Mouse (Mus musculus) hindbrain, embryonic 11.5 days (tissue): ENCODE measurements at regions not wholly inside any gene's neighbourhood (a gene's known extent, or its start where the extent isn't known, plus 50 kb on each side); places are given as distances from the start of the nearest gene placed in this dataset.

Experiments
- ATAC-seq: fragments of 200-750 bp; cut with Nextera tagmentation; 2 replicates; pipeline ENCODE4 v1.8.0; 2017; ENCODE audit warnings: mild to moderate bottlenecking, moderate TSS enrichment, moderate library complexity; ENCODE audit not compliant: low FRiP score
- DNase-seq: peaks from one replicate; pipeline ENCODE4 v3.0.0-alpha.2; 2015; ENCODE audit warnings: low spot score
- H3K27ac ChIP-seq: fragments of 300-500 bp; sonication (generic); 2 replicates; pipeline ENCODE4 v1.5.1; 2014; ENCODE audit warnings: mild to moderate bottlenecking, low read depth, low read length
- H3K27me3 ChIP-seq: fragments of 300-500 bp; sonication (generic); 2 replicates; pipeline ENCODE4 v1.6.1; 2014; ENCODE audit warnings: mild to moderate bottlenecking, low read length, moderate library complexity, mixed read lengths; ENCODE audit not compliant: control insufficient read depth, insufficient read depth
- H3K36me3 ChIP-seq: fragments of 300-500 bp; sonication (generic); 2 replicates; pipeline ENCODE4 v1.6.1; 2014; ENCODE audit warnings: mild to moderate bottlenecking, low read length, moderate library complexity, mixed read lengths; ENCODE audit not compliant: control insufficient read depth, insufficient read depth
- H3K4me1 ChIP-seq: fragments of 300-500 bp; sonication (generic); replicated peaks from 2 replicates; pipeline ENCODE4 v1.6.1; 2014; ENCODE audit warnings: low read length, mixed read lengths; ENCODE audit not compliant: control insufficient read depth, insufficient read depth
- H3K4me2 ChIP-seq: fragments of 300-500 bp; sonication (generic); replicated peaks from 2 replicates; pipeline ENCODE4 v1.6.1; 2014; ENCODE audit warnings: mild to moderate bottlenecking, low read depth, low read length
- H3K4me3 ChIP-seq: fragments of 300-500 bp; sonication (generic); 2 replicates; pipeline ENCODE4 v1.5.1; 2014; ENCODE audit warnings: low read depth, low read length
- H3K9ac ChIP-seq: fragments of 300-500 bp; sonication (generic); 2 replicates; pipeline ENCODE4 v1.6.1; 2014; ENCODE audit warnings: low read depth, low read length
- H3K9me3 ChIP-seq: fragments of 300-500 bp; sonication (generic); 2 replicates; pipeline ENCODE4 v1.6.1; 2016; ENCODE audit warnings: low read length; ENCODE audit not compliant: control insufficient read depth
- WGBS: fragments of 180-500 bp; shearing (Covaris S2); extraction: QIAGEN DNeasy Blood & Tissue Kit; methylation state at CpG from one replicate; pipeline ENCODE4 v1.1.7; 2014; 5-methylcytosine and 5-hydroxymethylcytosine counted together

DNA sequence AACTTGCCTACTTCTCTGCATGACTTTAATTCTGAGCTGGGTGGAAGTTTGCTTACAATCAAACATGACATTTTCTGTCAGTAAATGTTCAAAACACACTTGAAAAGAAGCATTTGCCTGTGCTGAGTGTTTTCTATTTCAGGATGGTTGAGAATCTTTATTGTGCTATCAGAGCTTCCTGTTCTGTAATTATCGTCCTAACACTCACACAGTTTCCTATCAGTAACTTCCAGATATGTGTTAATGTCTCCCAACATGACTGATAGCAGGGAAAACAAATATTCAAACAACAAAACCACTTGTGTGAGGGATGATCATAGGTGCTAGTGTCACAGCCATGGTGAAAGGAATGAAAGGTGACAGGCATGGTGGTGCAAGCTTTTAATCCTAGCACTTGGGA is 1422.1 kb downstream of the Hace1 start:
- no peak overlapping the region for H3K4me2 ChIP-seq
- H3K4me3 ChIP-seq, result no peak overlapping the region
- H3K27ac ChIP-seq, result no peak overlapping the region
- H3K36me3 ChIP-seq, result no peaks in the 10 kb centered on the region
- ATAC-seq (no peak), DNase-seq (no peak)
- 94% methylated on average over 1 of the region's 1 CpGs for WGBS
- H3K9ac ChIP-seq, result no peak overlapping the region
- H3K9me3 ChIP-seq, result no peaks in the 10 kb centered on the region
- H3K27me3 ChIP-seq, result no peaks in the 10 kb centered on the region
- no peaks in the 10 kb centered on the region for H3K4me1 ChIP-seq

DNA sequence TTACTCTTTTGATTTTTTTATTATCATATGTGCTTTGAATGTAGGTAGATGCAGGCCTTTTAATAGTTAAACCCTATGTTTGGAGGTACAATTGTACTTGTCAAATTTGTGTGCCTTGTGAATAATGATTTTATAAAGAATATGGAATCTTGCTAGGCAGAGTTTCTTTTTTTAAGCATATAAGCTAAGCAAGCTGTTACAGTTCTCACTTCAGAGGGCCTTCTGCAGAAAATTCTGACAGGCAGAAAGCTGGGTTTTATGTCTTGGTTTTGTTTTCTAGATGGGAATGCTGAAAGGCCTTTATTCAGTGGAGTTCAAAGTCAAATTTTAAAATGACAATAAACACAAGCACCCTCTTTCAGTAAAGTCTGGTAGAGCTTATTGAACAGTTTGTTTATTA is 1451.1 kb downstream of the Hace1 start:
- Histone ChIP-seq H3K4me1 (no peaks in the 10 kb centered on the region), H3K27me3 (no peaks in the 10 kb centered on the region), H3K9ac (no peak overlapping the region), H3K4me2 (no peak overlapping the region), H3K4me3 (no peak overlapping the region), H3K9me3 (no peaks in the 10 kb centered on the region), H3K27ac (no peak overlapping the region), H3K36me3 (no peaks in the 10 kb centered on the region)
- ATAC-seq (no peak), DNase-seq (no peak)

DNA sequence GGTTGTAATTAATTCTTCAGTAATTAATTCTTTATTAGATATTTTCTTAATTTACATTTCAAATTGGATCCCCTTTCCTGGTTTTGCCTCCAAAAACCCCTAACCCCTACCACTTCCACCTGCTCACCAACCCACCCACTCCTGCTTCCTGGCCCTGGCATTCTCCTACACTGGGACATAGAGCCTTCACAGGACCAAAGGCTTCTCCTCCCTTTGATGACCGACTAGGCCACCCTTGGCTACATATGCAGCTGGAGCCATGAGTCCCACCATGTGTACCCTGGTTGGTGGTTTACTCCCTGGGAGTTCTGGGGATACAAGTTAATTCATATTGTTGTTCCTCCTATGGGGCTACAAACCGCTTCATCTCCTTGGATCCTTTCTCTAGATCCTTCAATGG is 1477.0 kb downstream of the Hace1 start:
- H3K4me2 ChIP-seq, result no peak overlapping the region
- ATAC-seq, result no peak
- H3K9ac ChIP-seq, result no peak overlapping the region
- H3K4me1 ChIP-seq, result no peaks in the 10 kb centered on the region
- no peak overlapping the region for H3K4me3 ChIP-seq
- no peaks in the 10 kb centered on the region for H3K36me3 ChIP-seq
- no peaks in the 10 kb centered on the region for H3K27me3 ChIP-seq
- no peak overlapping the region for H3K27ac ChIP-seq
- H3K9me3 ChIP-seq, result no peaks in the 10 kb centered on the region
- 98% methylated on average over 2 of the region's 2 CpGs for WGBS
- no peak for DNase-seq

DNA sequence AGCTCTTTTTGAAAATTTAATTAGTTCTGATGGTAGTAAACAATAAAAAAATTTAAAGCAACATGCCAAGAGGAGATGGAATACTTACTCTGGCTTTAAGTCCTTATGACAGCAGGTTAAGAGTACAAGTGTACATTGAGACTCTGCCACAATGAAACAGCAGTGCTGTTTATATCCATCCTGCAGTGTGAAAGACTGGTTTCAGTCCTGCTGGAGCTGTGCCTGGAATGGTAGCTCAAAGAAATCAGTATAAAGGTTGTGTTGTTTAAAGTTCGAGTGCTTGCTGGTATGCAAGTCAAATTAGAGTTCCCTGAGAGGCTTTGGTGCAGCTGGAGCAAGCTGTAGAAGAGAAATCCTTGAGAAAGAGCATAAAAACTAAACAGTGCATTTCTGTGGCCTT is 1524.9 kb downstream of the Hace1 start:
- no peak overlapping the region for H3K9ac ChIP-seq
- ATAC-seq (no peak), DNase-seq (no peak)
- no peaks in the 10 kb centered on the region for H3K27me3 ChIP-seq
- H3K27ac ChIP-seq, result no peak overlapping the region
- WGBS, result 58% methylated on average over 1 of the region's 1 CpGs
- H3K4me2 ChIP-seq, result no peak overlapping the region
- no peak overlapping the region for H3K4me3 ChIP-seq
- H3K36me3 ChIP-seq, result no peaks in the 10 kb centered on the region
- no peaks in the 10 kb centered on the region for H3K9me3 ChIP-seq
- H3K4me1 ChIP-seq, result no peaks in the 10 kb centered on the region
